Mouse (Mus musculus) neural tube, embryonic 14.5 days (tissue): ENCODE results near the gene Clec4b2. TPM values are rescaled to one million over a fixed set of nuclear protein-coding genes. Genes with fewer than 3 reads are reported as not detected.
"Not testable (repeated sequence)": the region's sequence is repeated elsewhere in the genome, so short reads cannot be mapped to it uniquely, and the experiment has no call there.

Experiments used
- ATAC-seq: fragments of 200-750 bp; cut with Nextera tagmentation; 2 replicates; pipeline ENCODE4 v1.8.0; 2017; ENCODE audit warnings: low read depth, mild to moderate bottlenecking, moderate TSS enrichment, moderate library complexity
- H3K27ac ChIP-seq: fragments of 300-500 bp; sonication (generic); 2 replicates; pipeline ENCODE4 v1.5.1; 2014; ENCODE audit warnings: low read depth, mild to moderate bottlenecking, control low read depth, low read length, moderate library complexity, mixed read lengths
- H3K27me3 ChIP-seq: fragments of 300-500 bp; sonication (generic); 2 replicates; pipeline ENCODE4 v1.6.1; 2014; ENCODE audit warnings: low read length; ENCODE audit not compliant: control insufficient read depth, insufficient read depth
- H3K36me3 ChIP-seq: fragments of 300-500 bp; sonication (generic); 2 replicates; pipeline ENCODE4 v1.6.1; 2014; ENCODE audit warnings: low read length, mixed read lengths; ENCODE audit not compliant: control insufficient read depth, insufficient read depth
- H3K4me1 ChIP-seq: fragments of 300-500 bp; sonication (generic); 2 replicates; pipeline ENCODE4 v1.6.1; 2014; ENCODE audit warnings: low read length; ENCODE audit not compliant: control insufficient read depth, insufficient read depth
- H3K4me2 ChIP-seq: fragments of 300-500 bp; sonication (generic); 2 replicates; pipeline ENCODE4 v1.6.1; 2014; ENCODE audit warnings: mild to moderate bottlenecking, low read depth, low read length, control low read depth
- H3K4me3 ChIP-seq: fragments of 300-500 bp; sonication (generic); 2 replicates; pipeline ENCODE4 v1.5.1; 2014; ENCODE audit warnings: low read depth, low read length, control low read depth, mixed read lengths
- H3K9ac ChIP-seq: fragments of 300-500 bp; sonication (generic); replicated peaks from 2 replicates; pipeline ENCODE4 v1.6.1; 2014; ENCODE audit warnings: low read depth, mild to moderate bottlenecking, control low read depth, low read length, mixed read lengths
- H3K9me3 ChIP-seq: fragments of 300-500 bp; sonication (generic); 2 replicates; pipeline ENCODE4 v1.6.1; 2016; ENCODE audit warnings: low read length; ENCODE audit not compliant: control insufficient read depth
- WGBS: fragments of 180-500 bp; shearing (Covaris S2); extraction: QIAGEN DNeasy Blood & Tissue Kit; methylation state at CpG from one replicate; pipeline ENCODE4 v1.1.7; 2014; 5-methylcytosine and 5-hydroxymethylcytosine counted together
- polyA plus RNA-seq: library from polyadenylated mRNA; unstranded; fragments of >200 nt; fragmentation: Nextera tagmentation; extraction: Ambion mirVana; gene quantifications from 2 replicates; pipeline ENCODE4 v1.2.1, GENCODE M21; 2014

The Clec4b2 gene
- not detected in 2 replicates for polyA plus RNA-seq

- ATAC-seq = no peak
- Histone ChIP-seq H3K27me3 (no peaks in the 10 kb centered on the region), H3K4me2 (no peak within 1 kb of the TSS), H3K36me3 (no peaks in the 10 kb centered on the region), H3K4me3 (no peak within 1 kb of the TSS), H3K9ac (no peak within 1 kb of the TSS), H3K27ac (no peak within 1 kb of the TSS), H3K9me3 (no peaks in the 10 kb centered on the region), H3K4me1 (no peaks in the 10 kb centered on the region)
- 90% methylated on average over 4 of the region's 4 CpGs for WGBS
Observed at GRCm38 (mm10) chr6:123172593-123172992, at the start of gene Clec4b2. TSS of gene Clec4b2 (plus strand) at chr6:123172893.

- H3K4me2 ChIP-seq = no peak overlapping the region
- WGBS = 85% methylated on average over 3 of the region's 3 CpGs
- no peaks in the 10 kb centered on the region for H3K4me1 ChIP-seq
- H3K9me3 ChIP-seq = no peaks in the 10 kb centered on the region; the same call in 1 of the 2 replicates
- H3K36me3 ChIP-seq = no peaks in the 10 kb centered on the region
- no peak overlapping the region for H3K27ac ChIP-seq
- H3K9ac ChIP-seq = no peak overlapping the region
- no peak for ATAC-seq
- H3K4me3 ChIP-seq = no peak overlapping the region
- H3K27me3 ChIP-seq = no peaks in the 10 kb centered on the region
Observed at GRCm38 (mm10) chr6:123123195-123123594, 49.5 kb upstream of the Clec4b2 start.

- WGBS = 74% methylated on average over 1 of the region's 1 CpGs
- H3K4me1 ChIP-seq = no peaks in the 10 kb centered on the region
- ATAC-seq = no peak
Observed at GRCm38 (mm10) chr6:123127173-123127572, 45.5 kb upstream of the Clec4b2 start.

GRCm38 (mm10) chr6:123137766-123138526, 34.7 kb upstream of the Clec4b2 start:
- not testable (repeated sequence) for H3K9me3 ChIP-seq, H3K4me2 ChIP-seq, H3K27me3 ChIP-seq, ATAC-seq, H3K4me3 ChIP-seq, H3K4me1 ChIP-seq, H3K27ac ChIP-seq, H3K9ac ChIP-seq, H3K36me3 ChIP-seq
- 69% methylated on average over 29 of the region's 29 CpGs for WGBS

More at GRCm38 (mm10) chr6:123127173-123127572, 45.5 kb upstream of the Clec4b2 start:
- no peaks in the 10 kb centered on the region; the same call in 1 of the 2 replicates for H3K9me3 ChIP-seq
- H3K36me3 ChIP-seq = no peaks in the 10 kb centered on the region
- H3K9ac ChIP-seq = no peak overlapping the region
- no peak overlapping the region for H3K4me3 ChIP-seq
- no peak overlapping the region for H3K4me2 ChIP-seq
- no peak overlapping the region for H3K27ac ChIP-seq
- H3K27me3 ChIP-seq = no peaks in the 10 kb centered on the region

- H3K36me3 ChIP-seq = no peaks in the 10 kb centered on the region
- no peak overlapping the region for H3K4me2 ChIP-seq
- H3K4me3 ChIP-seq = no peak overlapping the region
- no peak overlapping the region for H3K9ac ChIP-seq
- H3K4me1 ChIP-seq = no peaks in the 10 kb centered on the region
- no peaks in the 10 kb centered on the region for H3K27me3 ChIP-seq
- H3K27ac ChIP-seq = no peak overlapping the region
- ATAC-seq = no peak
- no peaks in the 10 kb centered on the region for H3K9me3 ChIP-seq
- whole genome bisulfite sequencing = 56% methylated on average over 1 of the region's 1 CpGs
Observed at GRCm38 (mm10) chr6:123170106-123170505, 2.6 kb upstream of the Clec4b2 start.

GRCm38 (mm10) chr6:123171040-123171439, 1.7 kb upstream of the Clec4b2 start:
- no peak overlapping the region for H3K4me3 ChIP-seq
- ATAC-seq = no peak

GRCm38 (mm10) chr6:123175549-123175948, 2.9 kb downstream of the Clec4b2 start:
- WGBS = 86% methylated on average over 1 of the region's 1 CpGs
- Histone ChIP-seq H3K36me3 (no peaks in the 10 kb centered on the region), H3K4me2 (no peak overlapping the region), H3K27me3 (no peaks in the 10 kb centered on the region), H3K27ac (no peak overlapping the region), H3K4me3 (no peak overlapping the region), H3K9me3 (no peaks in the 10 kb centered on the region), H3K9ac (no peak overlapping the region), H3K4me1 (no peaks in the 10 kb centered on the region)
- no peak for ATAC-seq

More at GRCm38 (mm10) chr6:123171040-123171439, 1.7 kb upstream of the Clec4b2 start:
- Histone ChIP-seq H3K36me3 (no peaks in the 10 kb centered on the region), H3K27me3 (no peaks in the 10 kb centered on the region), H3K9ac (no peak overlapping the region), H3K9me3 (no peaks in the 10 kb centered on the region), H3K4me2 (no peak overlapping the region), H3K4me1 (no peaks in the 10 kb centered on the region), H3K27ac (no peak overlapping the region)

- ATAC-seq, H3K9me3 ChIP-seq, H3K9ac ChIP-seq, H3K4me3 ChIP-seq, H3K27ac ChIP-seq, H3K36me3 ChIP-seq, H3K4me1 ChIP-seq, H3K27me3 ChIP-seq, H3K4me2 ChIP-seq: not testable (repeated sequence)
- WGBS = 77% methylated on average over 2 of the region's 2 CpGs
Observed at GRCm38 (mm10) chr6:123184862-123185261, 12.2 kb downstream of the Clec4b2 start.

GRCm38 (mm10) chr6:123207187-123208076, 34.7 kb downstream of the Clec4b2 start:
- no peak overlapping the region for H3K4me2 ChIP-seq
- 87% methylated on average over 1 of the region's 1 CpGs for WGBS
- H3K36me3 ChIP-seq = no peaks in the 10 kb centered on the region
- H3K27ac ChIP-seq = no peak overlapping the region
- H3K4me1 ChIP-seq = no peaks in the 10 kb centered on the region
- no peak for ATAC-seq
- no peaks in the 10 kb centered on the region for H3K9me3 ChIP-seq
- no peak overlapping the region for H3K4me3 ChIP-seq
- no peaks in the 10 kb centered on the region for H3K27me3 ChIP-seq
- no peak overlapping the region for H3K9ac ChIP-seq
